Mouse (Mus musculus) left cerebral cortex, postnatal 25 days (tissue): Measurements from ENCODE around the gene Cxcl14. TPM values are rescaled to one million over a fixed set of nuclear protein-coding genes. Genes with fewer than 3 reads are reported as not detected.
A peak's percentile ranks its signal among the peaks of the same experiment; 100 is the strongest.

ENCODE experiments used
- DNase-seq, 2 experiments: peaks; one replicate each; pipeline ENCODE4 v3.0.0; 2022; ENCODE audit warnings: low spot score in 2 of 2, mixed read lengths in 1 of 2
- intact Hi-C: fragments of 180-260 bp; cut with DNase I; formaldehyde crosslinking; loops from one replicate; pipeline ENCODE4 v1.15.1; 2025
- total RNA-seq, 2 experiments: library from RNA; stranded (reverse); gene quantifications; 2 replicates each; pipeline ENCODE4 v1.2.3; 2021

The Cxcl14 gene
- total RNA-seq, 2 experiments from 2014 or later, result 130 to 158 TPM

- intact Hi-C loops, result loop anchor here (5.0 kb wide), 1 partner anchor 430 kb away; no protein-coding TSS in a partner anchor
- DNase-seq, result no peak
Observed at GRCm38 (mm10) chr13:56256716-56257299, 39.5 kb downstream of the Cxcl14 start.

- intact Hi-C loops, result no loop called here
Observed at GRCm38 (mm10) chr13:56253379-56253778, 43.0 kb downstream of the Cxcl14 start.

GRCm38 (mm10) chr13:56252783-56253182 is 43.6 kb downstream of the Cxcl14 start:
- intact Hi-C loops, result no loop called here
- DNase-seq, result no peak

More at GRCm38 (mm10) chr13:56253379-56253778, 43.0 kb downstream of the Cxcl14 start:
- no peak for DNase-seq

- intact Hi-C loops, result no loop called here
- DNase-seq, result peak; percentile 31 to 38
Observed at GRCm38 (mm10) chr13:56251924-56252619, 44.3 kb downstream of the Cxcl14 start, which contains the start of gene Neurog1. Gene Neurog1 (minus strand): TSS chr13:56252163.

- intact Hi-C loops, result no loop called here
- no peak for DNase-seq
Observed at GRCm38 (mm10) chr13:56251176-56251923, 45.0 kb downstream of the Cxcl14 start.

GRCm38 (mm10) chr13:56250551-56251161 is 45.7 kb downstream of the Cxcl14 start:
- intact Hi-C loops, result no loop called here
- no peak for DNase-seq

- intact Hi-C loops, result no loop called here
- no peak for DNase-seq
Observed at GRCm38 (mm10) chr13:56249593-56250341, 46.6 kb downstream of the Cxcl14 start.

GRCm38 (mm10) chr13:56243104-56243503 is 53.2 kb downstream of the Cxcl14 start:
- DNase-seq, result no peak

GRCm38 (mm10) chr13:56240012-56240770 is 56.2 kb downstream of the Cxcl14 start:
- DNase-seq, result no peak
- intact Hi-C loops, result no loop called here

More at GRCm38 (mm10) chr13:56243104-56243503, 53.2 kb downstream of the Cxcl14 start:
- intact Hi-C loops, result no loop called here

Other genes with a start within 250 kb of the Cxcl14 start
- 100 to 1,000 TPM in 1 of 2 experiments, 10 to 100 TPM in 1; 98.3 to 102 TPM for gene H2afy, start 160.2 kb downstream of the Cxcl14 start, total RNA-seq
- gene Tifab, start 117.7 kb downstream of the Cxcl14 start, total RNA-seq, result 1 to 10 TPM; 1.5 to 2.3 TPM
- gene Neurog1, start 44.4 kb downstream of the Cxcl14 start, total RNA-seq, result under 1 TPM; 0.18 to 0.34 TPM
- not detected for gene Gm3045, start 130.0 kb upstream of the Cxcl14 start, total RNA-seq
- gene Slc25a48, start 141.8 kb upstream of the Cxcl14 start, total RNA-seq, result under 1 TPM in 1 of 2 experiments, not detected in 1; 0.14 TPM
- not detected for gene Il9, start 185.7 kb upstream of the Cxcl14 start, total RNA-seq
- gene Fbxl21, start 225.9 kb upstream of the Cxcl14 start, total RNA-seq, result 1 to 10 TPM; 4.0 to 7.3 TPM